Mouse (Mus musculus) lung, embryonic 14.5 days (tissue): Measurements from ENCODE around the gene Trim31. TPM values are rescaled to one million over a fixed set of nuclear protein-coding genes. Genes with fewer than 3 reads are reported as not detected.
A peak's percentile ranks its signal among the peaks of the same experiment; 100 is the strongest.
"Not testable (repeated sequence)": the region's sequence is repeated elsewhere in the genome, so short reads cannot be mapped to it uniquely, and the experiment has no call there.

Experiments
- ATAC-seq: fragments of 200-750 bp; cut with Nextera tagmentation; 2 replicates; pipeline ENCODE4 v1.8.0; 2017; ENCODE audit warnings: mild to moderate bottlenecking, moderate TSS enrichment, moderate library complexity; ENCODE audit not compliant: insufficient read depth
- DNase-seq: peaks from one replicate; pipeline ENCODE4 v3.0.0-alpha.2; 2015
- H3K27ac ChIP-seq: fragments of 300-500 bp; sonication (generic); 2 replicates; pipeline ENCODE4 v1.5.1; 2014; ENCODE audit warnings: low read depth, mild to moderate bottlenecking, moderate library complexity
- H3K27me3 ChIP-seq: fragments of 300-500 bp; sonication (generic); 2 replicates; pipeline ENCODE4 v1.6.1; 2014; ENCODE audit warnings: low read length, control low read depth; ENCODE audit not compliant: insufficient read depth
- H3K36me3 ChIP-seq: fragments of 300-500 bp; sonication (generic); 2 replicates; pipeline ENCODE4 v1.6.1; 2014; ENCODE audit warnings: control low read depth; ENCODE audit not compliant: insufficient read depth
- H3K4me1 ChIP-seq: fragments of 300-500 bp; sonication (generic); 2 replicates; pipeline ENCODE4 v1.6.1; 2014; ENCODE audit warnings: antibody characterized with exemption, control low read depth; ENCODE audit not compliant: insufficient read depth
- H3K4me2 ChIP-seq: fragments of 300-500 bp; sonication (generic); 2 replicates; pipeline ENCODE4 v1.6.1; 2014; ENCODE audit warnings: mild to moderate bottlenecking
- H3K4me3 ChIP-seq: fragments of 300-500 bp; sonication (generic); 2 replicates; pipeline ENCODE4 v1.5.1; 2014; ENCODE audit warnings: low read depth, low read length
- H3K9ac ChIP-seq: fragments of 300-500 bp; sonication (generic); 2 replicates; pipeline ENCODE4 v1.6.1; 2014
- H3K9me3 ChIP-seq: fragments of 300-500 bp; sonication (generic); 2 replicates; pipeline ENCODE4 v1.6.1; 2016; ENCODE audit warnings: low read depth, low read length, control low read depth
- CTCF ChIP-seq: IDR thresholded peaks from 2 replicates; pipeline ENCODE4 v1.5.1; 2016; ENCODE audit warnings: antibody characterized with exemption, low read depth
- WGBS: fragments of 180-500 bp; shearing (Covaris S2); extraction: QIAGEN DNeasy Blood & Tissue Kit; methylation state at CpG from one replicate; pipeline ENCODE4 v1.1.7; 2014; 5-methylcytosine and 5-hydroxymethylcytosine counted together
- polyA plus RNA-seq: library from polyadenylated mRNA; unstranded; fragments of >200 nt; fragmentation: Nextera tagmentation; extraction: Ambion mirVana; gene quantifications from 2 replicates; pipeline ENCODE4 v1.2.1, GENCODE M21; 2014

Trim31 gene
- polyA plus RNA-seq, 1 experiment from 2014 or later = 0.16 TPM

DNA sequence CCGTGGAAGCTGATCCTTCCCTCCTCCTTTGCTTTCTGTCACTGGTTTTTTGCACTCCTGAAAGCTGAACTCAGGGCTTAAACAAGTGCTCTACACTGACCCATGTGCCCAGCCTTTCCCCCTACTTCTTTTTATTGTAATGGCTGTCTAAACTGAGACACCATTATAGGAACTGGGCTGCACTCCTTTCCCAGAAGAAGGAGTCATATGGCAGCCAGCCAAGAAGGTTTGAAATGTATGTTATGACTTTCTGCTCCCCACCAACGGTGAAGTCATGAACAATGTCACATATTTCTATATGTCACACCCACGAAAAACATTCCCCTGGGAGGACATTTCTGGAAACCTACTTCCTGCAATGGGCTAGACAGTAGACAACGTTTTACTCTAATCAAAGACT is 23.3 kb upstream of the Trim31 start:
- Histone ChIP-seq H3K4me3 (no peak overlapping the region), H3K27me3 (no peaks in the 10 kb centered on the region), H3K4me2 (no peak overlapping the region), H3K9me3 (no peaks in the 10 kb centered on the region), H3K27ac (no peak overlapping the region), H3K9ac (no peak overlapping the region), H3K4me1 (no peaks in the 10 kb centered on the region), H3K36me3 (no peaks in the 10 kb centered on the region)
- DNase-seq (peak; percentile 37), ATAC-seq (no peak)
- 36% methylated on average over 4 of the region's 4 CpGs for WGBS
- TF ChIP-seq CTCF = no peak

DNA sequence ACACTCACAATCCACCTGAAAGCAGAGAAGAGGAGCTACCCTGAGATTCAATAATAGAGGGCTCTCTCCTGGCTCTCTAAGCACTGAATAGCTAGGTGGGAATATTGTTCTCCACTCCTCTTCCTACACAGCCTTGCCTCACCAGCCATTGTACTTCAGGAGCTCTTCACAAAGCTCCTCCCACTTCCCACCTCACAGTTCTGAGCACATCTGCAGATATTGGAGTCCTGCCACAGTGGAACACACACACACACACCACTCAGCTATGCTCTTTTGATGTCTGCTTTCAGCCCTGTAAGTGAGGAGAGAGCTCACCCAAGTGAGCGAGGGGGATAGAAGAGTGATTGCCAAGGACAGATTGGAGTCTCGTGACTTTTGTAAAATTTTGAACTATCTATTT is 14.6 kb upstream of the Trim31 start:
- no peaks in the 10 kb centered on the region for H3K9me3 ChIP-seq
- H3K36me3 ChIP-seq = no peaks in the 10 kb centered on the region
- TF ChIP-seq CTCF = no peak
- no peak overlapping the region for H3K4me2 ChIP-seq
- ATAC-seq (no peak), DNase-seq (peak; percentile 32)
- no peak overlapping the region for H3K4me3 ChIP-seq
- H3K27ac ChIP-seq = no peak overlapping the region
- H3K27me3 ChIP-seq = no peaks in the 10 kb centered on the region
- H3K9ac ChIP-seq = no peak overlapping the region
- WGBS = 41% methylated on average over 2 of the region's 2 CpGs
- no peaks in the 10 kb centered on the region for H3K4me1 ChIP-seq

DNA sequence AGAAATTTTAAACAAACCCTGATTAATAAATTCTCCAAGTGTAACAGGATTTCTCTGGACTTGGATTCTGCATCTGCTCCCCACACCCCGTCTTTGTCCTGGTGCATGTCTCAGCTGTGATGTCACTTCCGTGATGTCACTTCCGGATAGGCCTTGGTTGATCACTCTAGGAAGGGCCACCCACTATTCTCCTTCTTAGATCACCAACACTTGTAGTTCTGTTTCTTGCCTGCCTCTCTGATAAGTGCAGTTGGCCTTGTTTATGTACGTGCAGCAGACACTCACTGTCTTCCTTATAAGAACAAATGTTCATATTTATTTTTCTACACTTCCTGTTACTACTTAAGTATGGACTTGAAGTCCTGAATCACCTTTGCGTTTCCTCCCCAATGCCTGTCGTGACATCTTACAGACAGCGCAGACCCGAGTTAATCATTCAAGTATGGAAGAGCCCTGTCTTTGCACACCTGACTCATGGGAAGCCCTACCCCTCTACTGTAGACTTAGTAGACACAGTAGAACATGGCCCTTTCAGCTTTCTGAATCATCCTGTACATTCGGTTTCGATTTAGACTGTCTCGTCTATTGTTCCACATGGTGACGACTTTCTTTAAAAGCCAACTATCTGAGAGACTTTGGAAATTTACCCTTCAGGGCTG is 12.7 kb upstream of the Trim31 start:
- no peak for ATAC-seq
- no peak for DNase-seq
- Histone ChIP-seq H3K4me3 (no peak overlapping the region), H3K4me1 (no peaks in the 10 kb centered on the region), H3K4me2 (no peak overlapping the region), H3K27ac (no peak overlapping the region), H3K27me3 (no peaks in the 10 kb centered on the region), H3K36me3 (no peaks in the 10 kb centered on the region), H3K9me3 (no peaks in the 10 kb centered on the region), H3K9ac (no peak overlapping the region)
- TF ChIP-seq CTCF = no peak
- WGBS = 86% methylated on average over 12 of the region's 12 CpGs

DNA sequence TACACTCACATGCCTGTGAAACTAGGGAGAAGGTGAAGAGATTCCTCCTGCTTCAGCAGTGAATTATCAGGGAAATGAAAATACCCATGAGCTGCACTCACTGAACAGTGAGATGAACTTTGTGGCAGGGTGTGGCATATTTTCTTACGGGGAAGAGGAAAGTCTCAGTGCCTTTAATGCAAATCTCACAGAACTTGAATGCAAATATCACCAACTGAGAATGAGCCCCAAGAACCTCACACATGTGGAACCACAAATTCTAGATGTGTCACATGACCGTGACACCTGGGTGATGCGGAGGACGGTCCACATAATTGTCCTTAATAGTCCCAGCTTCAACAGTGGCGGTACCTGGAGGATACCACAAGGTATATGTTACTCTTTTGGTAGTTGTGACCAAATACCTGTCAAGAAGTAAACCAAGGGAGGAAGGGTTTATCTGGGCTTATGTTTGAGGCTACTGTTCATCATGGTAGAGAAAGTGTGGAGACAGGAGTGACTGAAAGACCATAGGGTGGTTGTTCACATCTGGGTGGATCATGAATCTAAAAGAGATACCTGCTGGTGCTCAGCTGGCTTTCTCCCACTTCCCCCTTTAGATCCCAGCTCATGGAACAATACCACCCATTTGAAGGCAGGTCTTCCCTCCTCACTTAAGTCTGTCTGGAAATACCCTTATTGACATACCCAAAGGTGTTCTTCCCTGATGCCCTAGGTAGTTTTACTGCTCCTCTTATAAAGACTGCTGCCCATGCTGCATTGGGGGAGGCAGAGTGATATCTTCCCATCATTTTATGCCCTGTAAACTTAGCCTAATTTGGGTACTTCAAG is 7.6 kb upstream of the Trim31 start, which contains the start of gene Trim40:
Gene Trim40 (minus strand): TSS at position 51 of the 831 bp plus-strand sequence.
- whole genome bisulfite sequencing = 80% methylated on average over 5 of the region's 5 CpGs
- Histone ChIP-seq H3K36me3 (no peaks in the 10 kb centered on the region), H3K27ac (no peak within 1 kb of the TSS), H3K4me1 (no peaks in the 10 kb centered on the region), H3K9ac (no peak within 1 kb of the TSS), H3K4me3 (no peak within 1 kb of the TSS), H3K4me2 (no peak within 1 kb of the TSS), H3K27me3 (no peaks in the 10 kb centered on the region), H3K9me3 (no peaks in the 10 kb centered on the region)
- no peak for TF ChIP-seq CTCF
- no peak for ATAC-seq
- no peak for DNase-seq

DNA sequence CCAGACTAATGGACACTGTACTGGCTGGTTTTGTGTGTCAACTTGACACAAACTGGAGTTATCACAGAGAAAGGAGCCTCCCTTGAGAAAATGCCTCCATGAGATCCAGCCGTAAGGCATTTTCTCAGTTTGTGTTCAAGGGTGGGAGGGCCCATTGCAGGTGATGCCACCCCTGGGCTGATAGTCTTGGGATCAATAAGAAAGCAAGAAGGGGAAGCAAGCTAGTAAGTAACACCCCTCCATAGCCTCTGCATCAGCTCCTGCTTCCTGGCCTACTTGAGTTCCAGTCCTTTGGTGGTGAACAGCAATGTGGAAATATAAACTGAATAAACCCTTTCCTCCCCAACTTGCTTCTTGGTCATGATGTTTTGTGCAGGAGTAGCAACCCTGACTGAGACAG is 6.4 kb upstream of the Trim31 start:
- not testable (repeated sequence) for ATAC-seq, H3K27ac ChIP-seq, H3K4me3 ChIP-seq, H3K4me1 ChIP-seq, DNase-seq, H3K36me3 ChIP-seq, H3K9ac ChIP-seq, H3K9me3 ChIP-seq, H3K27me3 ChIP-seq, H3K4me2 ChIP-seq
- 80% methylated on average over 1 of the region's 1 CpGs for WGBS

DNA sequence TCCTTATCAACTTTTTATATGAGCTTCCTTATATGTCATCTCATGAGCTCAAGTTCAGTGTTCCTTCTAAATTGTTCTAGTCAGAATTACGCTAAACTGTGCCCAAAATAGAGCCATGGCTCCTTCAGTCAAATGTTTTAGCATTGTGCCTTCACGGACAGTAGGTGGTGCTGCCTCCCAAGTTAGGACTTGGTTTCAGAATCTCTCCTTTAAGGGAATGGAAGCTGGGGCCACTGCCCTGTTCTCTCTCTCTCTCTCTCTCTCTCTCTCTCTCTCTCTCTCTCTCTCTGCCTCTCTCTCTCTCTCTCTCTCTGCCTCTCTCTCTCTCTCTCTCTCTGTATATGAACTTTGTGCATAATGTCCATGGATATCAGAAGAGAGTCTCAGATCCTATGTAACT is 5.6 kb upstream of the Trim31 start:
- H3K9me3 ChIP-seq = no peaks in the 10 kb centered on the region
- 15% methylated on average over 2 of the region's 2 CpGs for WGBS
- no peak overlapping the region for H3K4me3 ChIP-seq
- no peak overlapping the region for H3K4me2 ChIP-seq
- H3K4me1 ChIP-seq = no peaks in the 10 kb centered on the region
- H3K36me3 ChIP-seq = no peaks in the 10 kb centered on the region
- ATAC-seq = no peak
- TF ChIP-seq CTCF = peak; percentile 78
- H3K9ac ChIP-seq = no peak overlapping the region
- peak; percentile 79 for DNase-seq
- H3K27ac ChIP-seq = no peak overlapping the region
- H3K27me3 ChIP-seq = no peaks in the 10 kb centered on the region

DNA sequence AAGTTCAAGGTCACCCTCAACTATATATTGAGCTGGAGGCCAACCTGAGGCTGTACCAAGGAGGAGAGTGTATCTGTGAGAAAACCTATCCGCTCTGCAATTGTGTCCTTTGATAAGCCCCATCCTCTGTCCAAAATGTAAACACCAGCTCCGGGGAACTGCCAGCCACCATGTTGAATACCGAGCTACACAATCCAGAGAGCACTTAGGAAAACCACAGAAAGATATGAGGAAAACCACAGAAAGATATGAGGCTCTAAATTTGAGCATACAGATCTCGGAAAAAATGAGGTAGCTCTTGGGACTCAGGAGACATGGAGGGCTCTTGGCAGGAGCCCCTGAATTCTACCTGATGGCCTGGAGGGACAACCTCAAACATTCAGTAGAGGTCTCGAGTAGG is 4.5 kb upstream of the Trim31 start:
- H3K9me3 ChIP-seq = no peaks in the 10 kb centered on the region
- H3K27me3 ChIP-seq = no peaks in the 10 kb centered on the region
- no peak overlapping the region for H3K9ac ChIP-seq
- no peak overlapping the region for H3K4me3 ChIP-seq
- no peaks in the 10 kb centered on the region for H3K36me3 ChIP-seq
- no peak overlapping the region for H3K27ac ChIP-seq
- DNase-seq = no peak
- no peak for ATAC-seq
- WGBS = 38% methylated on average over 5 of the region's 5 CpGs
- H3K4me2 ChIP-seq = no peak overlapping the region
- no peaks in the 10 kb centered on the region for H3K4me1 ChIP-seq
- TF ChIP-seq CTCF = no peak
